Mouse (Mus musculus) T-cell, adult 2 months (primary cell): ENCODE results near the gene Aspa.
"Not testable (repeated sequence)": the region's sequence is repeated elsewhere in the genome, so short reads cannot be mapped to it uniquely, and the experiment has no call there.

ENCODE experiments used
- DNase-seq: peaks from one replicate; pipeline ENCODE4 v3.0.0; 2022; ENCODE audit warnings: low spot score

Gene Aspa

GRCm38 (mm10) chr11:73329442-73329841, at the start of gene Aspa, which contains the start of the genes Gm49340 and Spata22:
Gene Aspa, minus strand, starts transcription at chr11:73329596.
Gene Gm49340, plus strand, starts transcription at chr11:73329741.
Gene Spata22, plus strand, starts transcription at chr11:73329741.
- no peak for DNase-seq

DNA sequence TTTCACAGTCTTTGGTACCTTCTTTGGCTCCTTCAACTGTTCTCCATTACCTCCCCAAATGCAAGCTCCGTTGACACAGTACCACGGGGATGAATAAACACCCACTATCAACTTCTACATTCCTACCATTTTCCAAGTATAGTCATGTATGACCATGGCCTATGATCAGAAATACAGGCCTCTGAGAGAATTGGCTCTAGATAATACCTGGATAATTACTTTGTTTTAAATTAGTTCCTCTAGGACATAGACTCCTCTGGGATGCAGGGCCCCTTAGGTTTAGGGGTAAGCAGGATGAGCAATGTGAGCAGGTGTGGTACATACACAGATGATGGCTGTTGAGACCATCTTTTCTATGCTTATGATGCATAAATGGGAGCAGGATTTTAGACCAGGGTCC, 41.5 kb upstream of the Aspa start, which contains the start of gene Olfr376:
Gene Olfr376, plus strand, starts transcription at position 301 of the 400 bp plus-strand sequence.
- DNase-seq: no peak

- DNase-seq: no peak
Measured at GRCm38 (mm10) chr11:73350483-73350882, 21.1 kb upstream of the Aspa start, which contains the start of gene Olfr20. Gene Olfr20, plus strand, starts transcription at chr11:73350783.

GRCm38 (mm10) chr11:73336919-73337318, 7.5 kb upstream of the Aspa start:
- DNase-seq: no peak

DNA sequence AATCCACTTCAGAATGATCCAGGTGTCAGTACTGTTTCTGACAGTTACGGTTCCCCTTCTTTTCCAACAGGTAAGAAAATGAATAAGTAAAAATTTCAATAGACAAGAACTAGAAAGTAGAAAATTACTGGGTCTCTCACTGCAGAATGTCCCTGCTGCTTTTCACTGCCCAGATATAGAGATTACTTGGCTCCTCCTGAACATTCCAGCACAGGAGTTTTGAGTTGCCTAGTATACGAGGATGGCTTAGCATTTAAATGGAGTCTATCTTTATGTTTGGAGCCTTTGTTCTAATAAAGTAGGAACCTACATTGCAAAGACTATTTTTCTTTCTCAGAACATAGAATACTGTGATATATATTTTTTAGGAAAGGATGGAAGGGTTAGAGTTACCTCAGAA, 4.0 kb upstream of the Aspa start:
- no peak for DNase-seq

DNA sequence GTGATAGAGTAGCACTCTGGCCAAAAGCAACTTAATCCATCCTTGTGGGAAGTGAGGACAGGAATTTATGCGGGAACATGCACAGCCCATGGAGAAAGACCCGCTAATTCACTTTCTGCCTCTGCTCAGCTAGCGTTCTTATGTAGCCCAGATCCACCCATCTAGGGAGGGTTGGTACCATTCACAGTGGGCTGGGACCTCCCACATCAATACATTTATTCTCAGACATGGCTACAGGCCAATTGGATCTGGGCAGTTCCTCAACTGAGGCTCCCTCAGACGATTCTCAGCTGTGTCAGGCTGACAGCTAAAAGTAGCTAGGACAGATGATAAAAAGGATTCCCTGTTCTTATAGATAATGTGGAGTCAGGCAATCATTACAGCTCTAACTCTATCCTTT, 2.0 kb downstream of the Aspa start:
- DNase-seq: no peak

GRCm38 (mm10) chr11:73326485-73326886, 2.9 kb downstream of the Aspa start:
- no peak for DNase-seq

DNA sequence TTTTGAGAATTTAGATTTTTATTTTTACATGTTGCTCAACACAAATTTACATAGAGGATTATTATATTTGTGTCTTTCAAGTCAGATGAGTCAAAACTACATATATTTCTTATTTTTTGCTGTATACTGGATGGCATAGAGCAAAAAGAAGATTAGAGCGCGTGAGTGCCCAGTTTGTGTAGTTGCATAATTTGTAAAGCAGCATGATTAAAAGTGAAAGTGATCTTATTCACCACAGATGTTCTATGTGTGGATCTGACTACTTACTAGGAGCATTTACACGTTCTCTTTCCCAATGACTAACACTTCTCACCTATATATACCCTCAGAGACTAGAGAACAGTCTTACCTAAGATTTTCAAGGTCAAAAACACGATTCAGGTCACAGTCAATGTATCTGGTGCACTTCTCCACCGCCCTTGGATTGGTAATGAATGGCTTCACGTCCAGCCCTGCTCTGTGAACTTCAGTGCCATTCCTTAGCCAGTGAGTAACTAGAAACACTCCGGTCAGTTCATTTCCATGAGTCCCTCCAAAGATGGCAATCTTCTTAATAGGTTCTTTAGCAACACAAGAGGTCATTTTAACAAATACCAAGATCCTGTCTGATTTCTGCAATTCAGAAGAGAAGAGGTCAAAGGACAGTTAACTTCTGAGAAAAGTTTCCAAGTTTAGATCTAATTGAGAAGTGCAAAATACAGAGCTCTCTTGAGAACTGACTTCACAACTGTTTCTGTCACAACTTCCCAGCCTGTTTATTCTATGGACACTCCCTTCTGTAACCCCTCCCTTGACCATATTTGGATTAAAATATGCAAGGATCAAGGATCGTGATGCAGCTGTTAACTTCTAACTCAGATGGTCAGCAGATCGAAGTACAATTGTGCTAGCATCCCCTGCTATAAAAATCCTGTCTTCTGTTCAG, 5.2 kb downstream of the Aspa start:
- no peak for DNase-seq

- not testable (repeated sequence) for DNase-seq
Measured at GRCm38 (mm10) chr11:73321064-73321463, 8.3 kb downstream of the Aspa start.

GRCm38 (mm10) chr11:73318581-73318980, 10.8 kb downstream of the Aspa start:
- DNase-seq: not testable (repeated sequence)

GRCm38 (mm10) chr11:73315961-73316360, 13.4 kb downstream of the Aspa start:
- no peak for DNase-seq

- no peak for DNase-seq
Measured at GRCm38 (mm10) chr11:73303123-73303522, 26.3 kb downstream of the Aspa start.

DNA sequence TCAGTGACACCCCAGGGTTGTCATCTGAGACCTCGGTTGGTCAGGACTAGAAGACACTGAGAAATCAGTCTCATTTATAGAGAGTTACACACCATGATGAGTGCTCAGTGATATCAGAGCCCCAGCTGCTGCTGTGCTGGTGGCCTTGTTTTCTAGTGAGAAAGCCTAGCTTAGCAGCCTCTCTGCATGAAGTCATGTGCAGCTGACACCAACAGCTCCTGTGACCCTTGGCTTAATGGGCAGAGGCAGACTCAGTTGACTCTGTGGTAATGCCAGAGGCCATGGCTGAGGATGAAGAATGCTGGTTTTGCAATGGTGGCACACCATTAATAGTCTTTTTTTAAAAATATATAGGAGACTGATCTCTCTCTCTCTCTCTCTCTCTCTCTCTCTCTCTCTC, 39.8 kb downstream of the Aspa start:
- DNase-seq: no peak

- no peak for DNase-seq
Measured at GRCm38 (mm10) chr11:73284351-73284750, 45.0 kb downstream of the Aspa start.

DNA sequence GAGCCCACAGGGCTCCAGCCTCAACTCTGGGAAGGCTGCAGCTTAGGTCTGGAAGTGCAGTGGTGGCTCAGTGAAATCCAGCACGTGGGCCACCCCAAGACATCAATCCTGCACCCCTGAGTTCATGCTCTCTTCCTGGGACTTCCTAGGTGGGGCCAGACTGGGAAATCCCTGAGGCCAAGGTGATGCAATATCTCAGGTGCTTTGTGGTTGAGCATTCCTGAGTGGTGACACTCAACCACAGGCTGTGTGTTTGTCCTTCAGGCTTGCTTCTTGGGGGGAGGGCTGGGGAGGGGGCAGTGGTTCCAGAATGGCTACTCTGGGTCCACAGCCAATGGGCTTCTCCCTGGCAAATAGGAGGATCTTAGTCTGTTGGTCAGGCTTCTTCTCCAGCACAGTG, 45.5 kb downstream of the Aspa start:
- no peak for DNase-seq

DNA sequence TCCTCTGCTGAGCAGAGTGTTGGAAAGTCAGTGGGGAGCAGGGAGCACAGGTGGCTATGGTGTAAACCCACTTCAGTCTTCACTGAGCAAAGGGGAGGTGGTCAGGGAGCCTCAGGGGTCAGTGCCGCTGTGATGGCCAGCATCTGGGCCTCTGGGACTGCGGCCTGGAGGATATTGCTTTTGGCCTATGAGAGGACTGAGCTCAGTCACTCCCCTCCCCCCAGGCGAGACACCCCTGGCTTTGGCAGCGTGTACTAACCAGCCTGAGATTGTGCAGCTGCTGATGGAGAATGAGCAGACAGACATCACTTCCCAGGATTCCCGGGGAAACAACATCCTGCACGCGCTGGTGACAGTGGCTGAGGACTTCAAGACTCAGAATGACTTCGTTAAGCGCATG, 46.0 kb downstream of the Aspa start:
- DNase-seq: no peak

DNA sequence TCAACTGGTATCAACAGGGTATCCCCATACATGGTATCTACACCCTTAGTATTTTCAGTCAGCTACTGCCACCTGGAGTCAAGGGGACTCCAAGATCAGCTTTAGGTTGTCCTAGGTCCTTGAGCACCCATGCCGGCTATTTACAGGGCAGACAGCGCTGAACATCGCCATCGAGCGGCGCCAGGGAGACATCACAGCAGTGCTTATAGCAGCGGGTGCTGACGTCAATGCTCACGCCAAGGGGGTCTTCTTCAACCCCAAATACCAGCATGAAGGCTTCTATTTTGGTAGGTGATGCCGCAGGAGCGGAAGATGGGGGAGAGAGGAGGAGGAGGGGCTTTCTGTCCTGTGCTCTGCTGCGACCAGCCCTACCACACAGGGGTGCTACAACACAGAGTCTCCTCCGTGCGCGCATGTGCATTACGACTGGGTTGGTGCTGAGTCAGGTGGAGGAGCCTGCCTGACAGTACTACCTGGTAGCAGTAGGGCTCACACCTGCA, 47.8 kb downstream of the Aspa start:
- DNase-seq: peak; percentile 56

GRCm38 (mm10) chr11:73280710-73281109, 48.7 kb downstream of the Aspa start:
- peak; percentile 12 for DNase-seq

DNA sequence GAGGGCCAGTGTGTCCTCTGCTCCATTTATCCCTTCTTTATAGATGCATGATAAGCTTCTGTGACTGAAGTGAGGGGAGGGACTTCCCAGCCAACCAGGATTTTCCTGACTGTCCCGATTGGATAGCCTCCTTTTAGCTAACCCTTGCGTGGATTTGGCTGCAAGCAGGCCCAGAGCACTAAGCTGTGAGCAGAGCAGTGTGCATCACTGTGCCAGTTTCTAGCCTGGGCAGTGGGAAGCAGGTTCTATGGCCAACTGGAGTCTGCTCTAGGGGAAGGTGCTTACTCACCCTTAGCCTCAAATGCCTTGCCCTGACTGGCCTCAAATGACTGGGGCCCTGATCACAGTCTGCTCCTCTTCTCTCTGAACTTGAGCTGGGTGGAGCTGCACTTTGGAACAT, 54.6 kb downstream of the Aspa start:
- no peak for DNase-seq

GRCm38 (mm10) chr11:73267267-73267666, 62.1 kb downstream of the Aspa start, which contains the start of gene Trpv3:
Gene Trpv3, plus strand, starts transcription at chr11:73267388.
- DNase-seq: no peak

DNA sequence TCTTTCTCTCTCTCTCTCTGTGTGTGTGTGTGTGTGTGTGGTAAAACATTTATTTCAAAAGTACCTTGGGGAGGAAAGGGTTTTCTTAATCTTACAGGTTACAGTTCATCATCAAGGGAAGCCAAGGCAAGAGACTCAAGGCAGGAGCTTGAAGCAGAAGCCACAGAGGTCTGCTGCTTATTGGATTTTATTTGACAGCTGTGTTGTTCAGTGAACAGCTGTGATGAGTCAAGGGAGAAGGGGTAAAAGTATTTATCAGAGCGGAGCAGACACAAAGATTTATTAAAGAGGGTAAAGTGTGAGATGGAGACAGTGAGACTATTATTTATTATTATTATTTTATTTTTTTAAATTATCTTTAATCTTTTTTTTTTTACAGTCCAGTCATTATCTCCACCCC, 68.0 kb downstream of the Aspa start:
- no peak for DNase-seq

DNA sequence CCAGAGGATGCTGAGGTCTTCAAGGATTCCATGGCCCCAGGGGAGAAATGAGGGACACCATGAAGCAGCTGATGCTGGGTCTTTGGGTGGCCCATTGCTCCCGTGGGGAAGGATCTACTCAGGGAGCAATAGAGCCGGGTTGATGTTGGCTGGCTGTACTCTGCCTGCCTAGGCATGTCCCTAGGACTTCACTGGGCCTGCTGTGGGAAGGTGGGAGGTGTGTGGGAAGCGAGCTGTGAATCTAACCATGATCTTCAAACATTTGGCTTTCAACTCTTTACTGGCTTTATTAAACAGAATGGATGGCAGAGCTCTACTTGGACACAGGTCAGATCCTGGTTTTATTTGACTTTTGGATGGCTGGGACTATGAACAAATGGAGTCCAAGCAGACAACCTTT, 68.9 kb downstream of the Aspa start:
- no peak for DNase-seq

DNA sequence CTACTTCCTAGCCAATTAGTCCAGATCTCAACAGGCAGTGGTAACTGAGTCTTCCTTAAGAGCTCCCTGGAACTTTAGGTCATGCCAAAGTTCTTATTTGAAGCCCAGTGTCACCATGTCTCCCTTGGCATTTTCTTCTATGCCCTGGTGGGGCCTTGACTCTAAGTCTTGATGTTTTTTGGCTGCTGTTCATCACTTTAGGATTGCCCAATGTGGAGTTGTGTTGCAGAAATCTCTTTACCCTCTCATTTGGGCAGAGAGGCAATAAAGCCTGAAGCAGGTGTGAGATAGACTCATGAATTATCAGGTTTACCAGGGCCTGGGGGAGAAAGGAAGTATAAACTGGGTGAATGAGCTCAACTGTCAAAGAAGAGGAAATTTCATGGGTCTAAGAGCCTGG, 70.7 kb downstream of the Aspa start:
- no peak for DNase-seq
